Mouse (Mus musculus) CD8-positive naive resting alpha-beta T cell, adult 57 days (primary cell): ENCODE measurements around the gene Zfpl1. TPM values are rescaled to one million over a fixed set of nuclear protein-coding genes. Genes with fewer than 3 reads are reported as not detected.

ENCODE experiments used
- total RNA-seq: library from RNA; stranded (reverse); gene quantifications from one replicate; pipeline ENCODE4 v1.2.4, GENCODE M21; 2023

Zfpl1 gene
- 44.0 TPM for total RNA-seq

DNA sequence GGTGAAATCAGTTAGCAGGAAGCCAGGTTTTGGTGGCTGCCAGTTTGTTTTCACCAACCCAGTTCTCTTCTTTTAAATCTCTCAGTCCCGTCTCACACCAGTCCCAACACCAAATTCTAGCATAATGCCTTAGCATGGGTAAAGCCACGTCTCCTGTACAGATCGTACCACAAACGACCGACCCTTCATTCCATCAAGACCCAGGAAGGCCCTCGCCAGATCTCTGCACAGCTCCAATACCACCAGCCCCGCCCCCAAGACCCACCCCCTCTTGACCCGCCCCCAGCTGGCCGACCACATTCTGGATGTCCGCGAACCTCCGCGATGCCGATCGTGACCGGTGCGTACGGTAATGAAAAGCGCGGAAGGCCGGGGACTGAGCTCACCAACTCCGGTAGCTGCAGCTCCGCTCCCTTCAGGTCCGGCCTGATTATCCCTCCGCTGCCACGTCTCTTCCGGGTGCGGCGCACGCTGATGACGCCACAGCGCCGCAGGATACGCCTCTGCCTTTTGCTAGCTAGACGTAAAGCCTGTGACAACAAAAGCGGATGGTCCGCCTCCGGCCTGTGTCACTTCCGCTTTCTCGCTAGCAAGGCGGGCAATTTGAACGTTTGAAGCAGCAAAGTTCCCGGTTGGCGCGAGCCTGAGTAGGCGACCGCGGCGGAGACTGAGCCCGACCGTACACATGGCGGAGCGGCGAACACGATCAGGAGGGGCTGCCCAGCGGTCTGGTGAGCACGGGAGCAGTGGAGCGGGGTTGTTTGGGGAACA, at the start of gene Zfpl1, which contains the start of gene Cdca5:
Gene Zfpl1, minus strand, starts transcription at position 479 of the 771 bp plus-strand sequence.
Gene Cdca5, plus strand, starts transcription at position 506 of the 771 bp plus-strand sequence.

DNA sequence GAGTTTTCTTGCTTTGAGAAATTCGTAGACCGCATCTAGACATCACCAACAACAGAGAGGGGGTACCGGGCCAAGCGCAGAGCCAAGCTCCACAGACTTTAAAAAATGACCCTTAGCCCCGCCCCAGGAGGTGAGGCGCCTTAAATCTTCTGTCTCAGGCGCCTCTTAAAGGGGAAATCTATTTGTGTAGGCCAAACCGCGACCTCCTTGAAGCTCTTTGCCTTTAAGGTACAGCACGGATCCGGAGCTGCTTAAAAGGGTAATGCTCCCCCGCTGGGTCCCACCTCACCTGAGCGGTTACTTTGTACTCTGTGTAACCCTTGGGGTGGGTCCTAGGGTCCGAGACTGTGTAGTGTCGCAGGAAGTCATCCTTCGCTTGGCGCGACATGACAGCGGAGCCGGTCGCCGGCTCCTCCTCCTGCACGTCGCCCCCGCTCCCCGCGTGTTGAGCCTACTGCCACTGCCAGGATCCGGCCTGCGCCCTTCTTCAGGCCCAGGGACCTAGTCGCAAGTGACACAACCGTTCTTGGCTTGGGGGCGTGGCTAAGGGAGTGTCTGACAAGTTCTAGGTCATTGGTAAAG, 43.1 kb upstream of the Zfpl1 start, which contains the start of gene Snx15:
Gene Snx15, minus strand, starts transcription at position 545 of the 582 bp plus-strand sequence.

DNA sequence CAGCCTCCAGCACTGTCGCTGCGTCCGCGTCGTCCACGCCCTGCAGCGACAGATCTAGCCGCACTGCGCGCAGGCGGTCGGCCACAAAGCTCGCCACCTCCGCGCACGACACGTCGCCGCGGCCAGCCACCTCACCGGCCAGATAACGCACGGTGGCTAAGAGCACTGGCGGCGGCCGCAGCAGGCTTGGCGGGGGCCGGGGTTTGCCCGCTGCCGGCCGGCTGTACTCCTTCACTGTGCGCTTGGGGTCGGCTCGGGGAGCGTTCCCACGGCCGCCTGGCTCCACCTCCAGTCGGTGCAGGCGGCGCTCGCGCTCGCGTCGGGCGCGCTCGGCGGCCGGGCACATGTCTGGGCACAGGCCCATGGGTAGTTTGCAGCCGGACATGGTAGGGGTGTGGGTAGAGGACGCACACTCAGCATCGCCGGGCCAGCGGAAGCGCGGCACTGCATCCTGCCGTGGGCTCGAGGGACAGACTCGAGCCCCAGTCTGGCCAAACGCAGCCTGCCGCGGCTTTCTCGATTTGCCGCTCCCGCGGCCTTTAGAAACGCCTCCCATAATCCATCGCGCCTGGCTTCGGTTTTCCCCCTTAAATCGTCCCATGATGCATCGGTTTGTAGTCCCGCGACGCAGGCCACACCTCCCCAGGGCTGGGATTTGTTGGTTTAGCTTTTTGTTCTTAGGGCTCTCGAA, 33.4 kb upstream of the Zfpl1 start, which contains the start of gene Sac3d1:
Gene Sac3d1, minus strand, starts transcription at position 665 of the 691 bp plus-strand sequence.

DNA sequence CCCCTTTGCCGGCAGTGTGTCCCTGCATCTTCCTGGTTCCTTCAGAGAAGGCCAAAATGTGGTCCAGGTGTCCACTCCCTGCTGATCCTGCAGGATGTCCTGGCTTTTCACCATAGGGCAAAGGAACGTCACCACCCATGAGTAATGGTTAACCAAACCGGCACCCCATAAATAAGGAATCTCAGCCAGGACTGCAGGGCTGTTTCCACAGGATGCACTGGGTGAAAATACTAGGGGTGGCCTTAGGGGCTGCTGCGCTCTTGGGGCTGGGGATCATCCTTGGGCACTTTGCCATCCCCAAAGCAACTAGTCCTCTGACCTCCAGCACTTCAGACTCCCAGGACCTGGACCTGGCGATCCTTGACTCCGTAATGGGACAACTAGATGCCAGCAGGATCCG, 20.8 kb upstream of the Zfpl1 start, which contains the start of gene Naaladl1:
Gene Naaladl1, plus strand, starts transcription at position 197 of the 400 bp plus-strand sequence.

DNA sequence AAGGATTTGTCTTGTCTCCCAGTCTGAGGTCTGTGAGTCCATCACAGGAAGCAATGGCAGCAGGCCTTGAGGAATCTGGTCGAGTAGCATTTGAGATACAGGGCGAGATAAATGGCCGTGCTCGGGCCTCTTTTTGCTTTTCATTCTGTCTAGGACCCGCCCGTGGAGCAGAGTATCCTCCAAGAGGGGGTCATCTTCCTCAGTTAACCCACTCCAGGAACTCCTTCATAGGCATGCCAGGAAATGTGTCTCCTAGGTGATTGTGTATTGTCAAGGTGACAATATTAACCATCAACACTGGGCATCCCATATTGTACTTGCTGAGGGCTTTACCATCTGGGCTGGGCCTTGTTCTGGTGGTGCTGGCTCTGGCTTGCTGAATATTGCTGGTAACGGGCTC, 9.4 kb upstream of the Zfpl1 start, which contains the start of gene AC131692.1:
Gene AC131692.1, plus strand, starts transcription at position 301 of the 400 bp plus-strand sequence.

DNA sequence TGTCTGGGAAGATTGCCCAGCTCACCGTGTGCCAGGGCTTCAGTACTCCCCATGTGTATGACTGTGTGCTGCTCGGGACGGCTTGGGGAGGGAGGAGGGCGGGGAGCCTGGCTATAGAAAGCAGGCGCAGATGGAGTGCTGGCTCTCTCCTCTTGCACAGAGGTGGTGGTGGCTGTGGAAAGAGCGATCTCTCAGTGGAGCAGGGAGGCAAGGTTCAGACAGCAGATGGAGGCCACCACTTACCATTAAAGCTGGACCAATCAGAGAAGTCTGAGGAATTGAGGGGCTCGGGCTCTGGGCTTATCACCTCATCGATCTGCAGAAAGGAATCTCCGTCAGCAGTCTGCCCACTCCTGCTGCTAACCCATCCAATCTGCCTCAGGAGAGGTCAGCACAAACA, 2.6 kb downstream of the Zfpl1 start, which contains the start of gene Gm28374:
Gene Gm28374, minus strand, starts transcription at position 101 of the 400 bp plus-strand sequence.

DNA sequence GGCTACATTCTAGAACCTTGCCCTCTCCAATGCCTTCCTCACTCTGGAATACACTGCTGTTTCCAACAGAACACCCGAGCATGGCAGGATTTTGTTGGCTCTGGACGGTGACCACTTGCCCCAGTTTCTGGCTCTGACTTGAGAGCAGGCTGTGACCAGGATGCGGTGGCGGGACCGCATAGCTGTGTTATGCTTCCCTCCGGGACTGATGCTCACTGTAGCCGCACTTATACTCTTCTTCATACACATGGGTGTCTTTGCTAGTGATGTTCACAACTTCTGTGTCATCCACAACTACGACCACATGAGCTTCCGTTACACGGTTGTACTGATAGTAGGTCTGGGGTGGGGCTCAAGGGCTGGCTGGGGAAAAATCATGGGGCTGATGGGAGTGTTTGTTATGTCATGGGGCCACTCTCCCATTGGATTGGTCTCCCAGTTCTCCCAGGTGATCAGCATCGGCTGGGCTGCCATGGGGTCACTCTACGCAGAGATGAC, 4.7 kb downstream of the Zfpl1 start, which contains the start of gene Tmem262:
Gene Tmem262, plus strand, starts transcription at position 51 of the 498 bp plus-strand sequence.

DNA sequence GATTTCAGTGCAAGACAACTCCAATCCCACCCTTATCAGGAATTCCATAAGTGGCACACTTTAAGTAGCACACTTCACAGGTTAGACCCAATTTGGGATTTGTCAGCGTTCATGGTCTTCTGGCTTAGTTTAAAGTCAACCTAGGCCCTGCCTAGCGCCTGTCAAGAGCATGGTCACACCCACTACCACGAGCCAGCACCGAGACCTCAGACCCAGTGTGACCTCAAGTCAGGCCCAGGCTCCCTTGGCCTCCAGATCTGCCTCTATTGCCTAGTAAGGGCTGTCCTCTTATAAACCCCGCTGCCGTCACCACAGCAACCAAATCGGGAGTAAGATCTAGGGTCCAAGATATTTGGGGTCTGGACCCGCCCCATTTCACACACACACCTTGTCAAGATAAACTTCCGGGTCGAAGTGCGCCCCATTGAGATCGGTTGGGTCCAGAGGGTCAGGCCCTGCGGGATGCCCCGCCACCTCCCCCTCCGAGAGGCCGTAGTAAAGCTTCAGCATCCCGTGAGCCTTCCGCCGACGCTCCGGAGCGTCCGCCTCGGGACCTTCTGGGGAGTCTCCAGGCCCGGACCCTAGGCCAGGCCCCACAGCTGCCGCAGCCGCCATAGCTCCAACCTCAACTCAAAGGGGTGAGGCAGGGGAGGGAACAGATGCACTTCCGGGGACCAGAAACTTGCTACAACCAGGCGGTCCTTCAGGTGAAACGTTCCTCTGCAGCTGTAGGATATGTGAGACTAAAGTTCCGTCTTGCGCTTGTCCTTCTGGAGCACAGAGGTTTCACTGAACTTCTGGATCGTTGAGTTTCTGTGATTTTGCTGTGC, 8.0 kb downstream of the Zfpl1 start, which contains the start of gene Vps51:
Gene Vps51, minus strand, starts transcription at position 668 of the 830 bp plus-strand sequence.

DNA sequence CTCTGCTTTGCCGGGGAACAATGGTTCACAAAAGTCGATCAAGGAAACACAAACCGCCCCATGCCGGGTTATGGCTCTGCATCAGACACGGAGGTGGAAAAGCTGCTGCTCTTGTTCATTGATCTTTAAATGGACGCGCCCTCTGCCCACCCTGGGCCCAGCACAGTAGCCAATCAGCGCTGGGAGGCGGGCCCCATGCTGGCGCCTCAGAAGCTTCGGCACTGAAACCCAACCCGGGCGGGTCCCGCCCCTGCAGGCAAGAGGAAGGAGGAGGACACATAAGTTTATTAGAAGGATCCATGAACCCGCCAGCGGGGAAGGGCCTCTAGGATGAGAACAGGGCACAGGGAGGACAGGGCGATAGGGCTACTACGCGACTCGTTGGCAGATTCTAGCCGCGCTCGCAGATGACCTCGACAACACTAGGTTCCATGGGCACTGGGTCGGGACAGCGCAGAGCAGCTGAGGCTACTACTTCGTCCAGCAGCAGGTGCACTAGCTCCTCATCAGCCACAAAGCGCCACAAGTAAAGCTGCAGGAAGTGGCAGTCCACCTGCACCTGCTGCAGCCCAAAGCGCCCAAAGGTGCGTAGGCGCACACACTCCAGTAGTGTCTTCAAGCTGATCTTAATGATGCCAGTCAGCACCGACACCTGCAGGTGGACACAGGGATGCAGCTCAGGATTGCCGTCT, 16.9 kb downstream of the Zfpl1 start, which contains the start of gene Tm7sf2:
Gene Tm7sf2, minus strand, starts transcription at position 650 of the 692 bp plus-strand sequence.

DNA sequence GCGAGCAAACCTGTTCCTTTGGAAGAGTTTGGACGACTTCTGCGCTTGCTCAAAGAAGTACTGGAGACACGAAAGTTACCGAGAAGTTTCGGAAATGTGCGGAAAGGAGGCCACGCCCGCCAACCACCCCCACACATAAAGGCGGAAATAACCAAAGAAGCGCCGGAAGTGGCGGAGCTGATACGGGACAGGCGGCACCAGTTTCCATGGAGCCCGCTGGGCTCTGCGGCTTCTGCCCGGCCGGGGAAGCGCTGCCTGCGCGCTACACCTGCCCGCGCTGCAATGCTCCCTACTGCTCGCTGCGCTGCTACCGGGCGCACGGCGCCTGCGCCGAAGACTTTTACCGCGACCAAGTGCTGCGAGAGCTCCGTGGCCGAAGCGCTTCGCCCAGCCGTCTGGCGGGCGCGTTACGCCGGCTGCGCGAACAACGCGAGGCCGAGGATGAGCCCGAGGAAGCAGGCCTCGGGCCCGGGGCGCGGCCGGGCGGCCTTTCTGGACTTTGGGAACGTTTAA, 23.7 kb downstream of the Zfpl1 start, which contains the start of gene Znhit2:
Gene Znhit2, plus strand, starts transcription at position 172 of the 513 bp plus-strand sequence.

DNA sequence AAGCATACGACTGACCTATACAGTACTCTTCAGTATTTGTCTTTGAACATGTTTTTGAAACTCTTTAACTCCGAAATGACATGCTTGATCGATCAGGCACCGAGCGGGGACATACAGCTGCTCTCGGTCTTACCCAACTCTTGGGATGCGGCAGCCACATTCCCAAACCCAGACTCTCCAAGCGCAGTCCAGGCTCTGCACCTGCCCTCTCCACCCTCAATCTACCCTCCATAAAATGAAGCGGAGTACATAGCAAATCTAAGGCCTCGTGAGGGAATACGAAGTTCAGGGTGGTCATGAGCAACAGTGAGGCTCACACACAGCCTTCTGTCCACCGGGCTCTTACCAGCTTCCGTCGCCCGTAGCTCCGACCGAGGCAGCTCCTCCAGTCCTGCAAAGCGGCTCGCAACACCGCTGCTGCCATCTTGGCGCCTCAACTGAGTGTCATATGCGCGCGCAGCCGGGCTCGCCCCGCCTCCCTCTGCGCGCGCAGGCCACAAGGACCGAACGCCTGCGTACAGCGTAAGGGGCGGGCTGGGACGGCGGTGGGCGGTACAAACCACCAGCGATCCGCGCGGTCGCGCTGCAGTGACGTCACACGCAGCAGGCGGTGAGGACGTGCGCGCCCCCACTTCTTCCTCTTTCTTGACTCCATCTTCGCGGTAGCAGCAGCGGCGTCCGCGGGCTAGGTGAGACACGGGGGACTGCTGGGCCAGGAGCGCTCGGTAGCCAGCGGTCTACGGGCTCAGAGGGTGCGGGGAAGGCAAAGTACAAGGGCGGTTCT, 27.3 kb downstream of the Zfpl1 start, which contains the start of the genes Mrpl49 and Fau:
Gene Mrpl49, minus strand, starts transcription at position 473 of the 784 bp plus-strand sequence.
Gene Fau, plus strand, starts transcription at position 532 of the 784 bp plus-strand sequence.

DNA sequence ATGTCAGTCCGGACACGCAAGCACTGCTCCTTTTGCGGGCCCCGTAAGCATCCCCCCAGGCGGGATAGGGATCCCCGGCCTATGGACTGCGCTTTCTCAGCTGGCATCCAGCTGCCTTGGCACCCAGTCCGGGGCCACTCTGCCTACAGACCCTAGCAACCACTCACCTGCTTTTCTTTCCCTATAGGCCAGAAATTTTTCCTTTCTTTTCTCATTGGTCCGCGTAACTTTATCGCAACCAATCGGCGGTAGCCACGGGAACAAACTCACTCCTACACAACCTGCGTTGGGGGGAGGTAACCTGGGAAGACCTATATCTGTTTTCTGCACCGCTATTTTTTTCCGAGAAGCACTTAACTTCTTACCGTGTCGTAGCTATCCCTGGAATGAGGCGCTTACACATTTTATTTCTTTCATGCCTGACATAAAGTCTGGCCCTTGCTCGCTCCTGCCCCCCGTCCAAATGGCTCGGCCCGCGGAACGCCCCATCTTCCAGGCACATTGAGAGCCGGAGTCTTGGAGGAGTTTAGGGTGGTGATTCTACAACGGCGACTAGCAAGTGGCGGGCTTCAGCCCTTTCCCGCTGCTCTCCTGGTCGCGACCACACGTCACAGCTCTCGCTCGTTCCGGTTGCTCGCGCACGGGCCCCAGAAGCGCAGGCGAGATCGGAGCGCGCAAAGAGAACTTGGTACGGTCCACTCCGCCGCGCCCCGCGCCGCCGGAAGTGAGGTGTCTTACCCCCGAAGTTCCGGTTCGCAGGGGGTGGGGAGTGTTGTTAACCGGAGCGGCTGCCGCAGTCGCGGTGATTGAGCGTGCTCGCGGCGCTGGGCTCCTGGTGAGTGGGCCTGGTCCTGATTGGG, 38.2 kb downstream of the Zfpl1 start, which contains the start of gene Syvn1:
Gene Syvn1, plus strand, starts transcription at position 283 of the 860 bp plus-strand sequence.

Other genes starting within 250 kb of the Zfpl1 start
- 152 TPM for gene Frmd8, start 209.7 kb downstream of the Zfpl1 start, total RNA-seq
- gene Slc25a45, start 207.1 kb downstream of the Zfpl1 start, total RNA-seq, result 20.8 TPM
- 1.7 TPM for gene Tigd3, start 190.8 kb downstream of the Zfpl1 start, total RNA-seq
- gene Dpf2, start 171.9 kb downstream of the Zfpl1 start, total RNA-seq, result 147 TPM
- gene Cdc42ep2, start 160.1 kb downstream of the Zfpl1 start, total RNA-seq, result 0.67 TPM
- 63.5 TPM for gene Pola2, start 120.8 kb downstream of the Zfpl1 start, total RNA-seq
- gene Slc22a20, start 98.8 kb downstream of the Zfpl1 start, total RNA-seq, result not detected
- gene Capn1, start 69.1 kb downstream of the Zfpl1 start, total RNA-seq, result 143 TPM
- 46.9 TPM for gene Syvn1, start 38.4 kb downstream of the Zfpl1 start, total RNA-seq
- gene Mrpl49, start 27.2 kb downstream of the Zfpl1 start, total RNA-seq, result 18.0 TPM
- 3,401 TPM for gene Fau, start 27.1 kb downstream of the Zfpl1 start, total RNA-seq
- 11.9 TPM for gene Znhit2, start 23.8 kb downstream of the Zfpl1 start, total RNA-seq
- 18.8 TPM for gene Tm7sf2, start 16.6 kb downstream of the Zfpl1 start, total RNA-seq
- 110 TPM for gene Vps51, start 7.7 kb downstream of the Zfpl1 start, total RNA-seq
- not detected for gene Tmem262, start 4.9 kb downstream of the Zfpl1 start, total RNA-seq
- gene Gm28374, start 2.7 kb downstream of the Zfpl1 start, total RNA-seq, result not detected
- gene Cdca5, start within 50 bp of the Zfpl1 start, total RNA-seq, result 0.89 TPM
- not detected for gene AC131692.1, start 9.5 kb upstream of the Zfpl1 start, total RNA-seq
- not detected for gene Naaladl1, start 20.8 kb upstream of the Zfpl1 start, total RNA-seq
- 9.6 TPM for gene Sac3d1, start 33.7 kb upstream of the Zfpl1 start, total RNA-seq
- gene Snx15, start 43.3 kb upstream of the Zfpl1 start, total RNA-seq, result 32.0 TPM
- not detected for gene Batf2, start 56.0 kb upstream of the Zfpl1 start, total RNA-seq
- 26.0 TPM for gene Arl2, start 56.6 kb upstream of the Zfpl1 start, total RNA-seq
- gene Majin, start 99.4 kb upstream of the Zfpl1 start, total RNA-seq, result not detected
- not detected for gene Gpha2, start 141.4 kb upstream of the Zfpl1 start, total RNA-seq
- gene Ppp2r5b, start 150.9 kb upstream of the Zfpl1 start, total RNA-seq, result 21.7 TPM
- 156 TPM for gene Atg2a, start 156.7 kb upstream of the Zfpl1 start, total RNA-seq
- 86.5 TPM for gene Ehd1, start 191.8 kb upstream of the Zfpl1 start, total RNA-seq
- gene Cdc42bpg, start 221.5 kb upstream of the Zfpl1 start, total RNA-seq, result 9.1 TPM